Mouse (Mus musculus) 3T3-L1 (cell line): ENCODE data around the gene Atp6v0b.

Source experiments
- DNase-seq: peaks from one replicate; pipeline ENCODE4 v3.0.0-alpha.2; 2015; ENCODE audit warnings: low read depth, low spot score

Atp6v0b gene

GRCm38 (mm10) chr4:117887133-117887532 lies at the start of gene Atp6v0b:
Atp6v0b (minus strand) TSS chr4:117887333.
- peak; percentile 81 for DNase-seq

GRCm38 (mm10) chr4:117934081-117934480 lies 46.9 kb upstream of the Atp6v0b start:
- DNase-seq, result peak; percentile 86

- DNase-seq, result peak; percentile 80
These were observed 46.1 kb upstream of the Atp6v0b start for GRCm38 (mm10) chr4:117933248-117933647.

- DNase-seq, result no peak
These were observed 42.3 kb upstream of the Atp6v0b start, which contains the start of gene Artn for GRCm38 (mm10) chr4:117929391-117929881. Artn (minus strand) TSS chr4:117929763.

DNA sequence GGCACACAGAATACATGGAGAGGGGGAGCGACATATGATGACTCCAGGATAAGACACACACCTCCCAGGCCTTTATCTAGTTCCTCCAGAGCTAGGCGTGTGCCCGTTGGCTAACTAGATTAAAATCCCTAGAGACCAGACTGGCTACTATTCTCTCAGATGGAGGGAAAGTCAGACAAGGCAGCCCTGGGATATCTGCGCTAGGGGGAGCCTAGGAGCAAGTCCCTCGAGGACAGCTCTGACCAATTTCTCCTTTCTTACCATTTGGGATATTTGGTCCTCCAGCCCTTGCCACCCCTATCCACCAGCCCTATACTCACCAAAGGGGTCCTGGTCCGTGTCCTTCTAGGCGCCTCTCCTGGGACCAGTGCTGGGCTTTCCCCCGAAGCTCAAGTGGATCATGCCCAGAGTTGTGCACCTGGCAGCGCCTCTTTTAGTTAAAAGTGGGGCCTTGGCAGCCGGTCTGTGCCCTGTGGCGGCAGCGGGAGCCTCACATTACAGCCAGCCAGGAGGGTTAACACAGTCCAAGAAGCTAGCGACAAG lies 41.6 kb upstream of the Atp6v0b start:
- peak; percentile 67 for DNase-seq

DNA sequence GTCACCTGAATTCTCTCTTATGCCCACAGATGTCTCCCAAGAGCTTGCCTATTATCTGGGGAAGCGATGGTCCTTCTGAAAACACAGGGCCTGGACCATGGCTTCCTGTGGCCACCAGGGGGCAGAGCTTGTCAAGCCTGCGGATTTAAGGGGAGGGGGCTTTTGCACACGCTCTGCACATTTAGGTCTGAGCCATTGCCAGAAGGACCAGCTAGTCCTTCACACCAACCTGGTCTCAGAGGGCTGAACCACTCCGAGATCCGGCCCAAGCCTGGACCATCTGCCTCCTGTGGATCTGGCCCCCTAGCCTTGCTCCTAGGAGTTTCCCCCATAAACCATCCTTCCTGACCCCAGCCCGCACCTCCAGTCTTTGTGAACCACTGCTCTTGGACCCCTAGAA lies 41.1 kb upstream of the Atp6v0b start:
- DNase-seq, result no peak

DNA sequence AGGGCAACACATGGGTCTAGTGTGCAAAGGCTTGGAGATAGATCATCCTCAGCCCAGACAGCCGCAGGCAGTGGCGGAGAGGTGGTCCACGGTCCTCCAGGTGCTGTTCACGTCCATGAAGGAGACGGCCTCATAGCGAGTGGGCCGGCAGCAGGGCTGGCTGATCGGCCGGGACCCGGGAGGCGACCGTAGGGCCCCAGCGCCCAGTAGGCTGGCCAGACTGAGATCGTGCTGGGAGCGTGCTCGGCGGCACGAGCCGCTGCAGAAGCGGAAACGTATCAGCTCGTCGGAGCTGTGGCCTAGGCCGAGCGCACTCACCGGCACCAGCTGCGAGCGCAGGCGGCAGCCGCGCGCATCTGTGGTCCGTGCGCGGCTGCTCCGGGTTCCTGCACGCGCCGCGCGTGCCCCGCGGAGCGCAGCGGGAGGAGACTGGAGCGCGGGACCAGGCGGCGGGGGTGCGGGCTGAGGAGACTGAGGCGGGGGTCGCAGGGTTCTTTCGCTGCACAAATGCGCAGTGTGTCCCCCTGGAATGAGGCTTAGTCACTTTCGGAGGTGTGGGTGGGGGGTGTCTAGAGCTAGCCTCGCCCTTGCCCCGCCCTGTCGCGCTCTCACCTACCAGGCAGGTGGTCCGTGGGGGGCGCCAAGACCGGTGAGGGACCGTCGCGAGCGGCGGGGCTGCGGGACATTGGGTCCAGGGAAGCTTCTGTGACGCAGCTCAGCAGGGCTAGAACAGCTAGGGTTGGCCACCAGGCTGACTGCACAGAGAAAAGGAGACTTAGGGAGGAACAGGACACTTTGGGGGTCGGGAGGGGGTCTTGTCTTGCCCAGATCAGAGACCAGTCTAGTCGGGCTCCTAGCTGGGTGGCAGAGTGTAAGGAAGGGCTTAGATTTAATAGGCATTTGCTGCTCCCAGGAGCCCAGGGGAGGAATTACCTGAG lies 39.7 kb upstream of the Atp6v0b start:
- no peak for DNase-seq

- DNase-seq, result no peak
These were observed 37.8 kb upstream of the Atp6v0b start for GRCm38 (mm10) chr4:117924916-117925315.

GRCm38 (mm10) chr4:117923450-117923849 lies 36.3 kb upstream of the Atp6v0b start:
- DNase-seq, result no peak

DNA sequence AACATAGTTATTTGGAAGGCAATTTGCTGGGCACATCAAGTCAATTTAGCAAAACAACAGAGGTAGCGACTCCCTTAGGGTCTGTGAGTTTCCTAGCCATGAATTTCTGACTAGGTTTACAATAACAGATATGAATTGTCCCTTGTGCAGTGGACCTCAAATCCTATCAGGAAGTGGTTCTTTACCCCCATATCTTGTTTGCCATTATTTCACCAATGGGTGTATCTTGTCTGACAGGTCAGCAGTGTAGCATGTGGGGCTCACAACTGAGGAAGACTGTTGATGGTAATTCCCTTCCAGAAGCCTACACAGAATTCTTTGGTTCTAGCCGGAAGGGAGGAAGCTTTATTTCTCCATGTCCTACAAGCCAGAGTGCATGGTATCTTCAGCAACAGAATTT lies 34.2 kb upstream of the Atp6v0b start:
- no peak for DNase-seq

- DNase-seq, result no peak
These were observed 31.6 kb upstream of the Atp6v0b start for GRCm38 (mm10) chr4:117918762-117919161.

DNA sequence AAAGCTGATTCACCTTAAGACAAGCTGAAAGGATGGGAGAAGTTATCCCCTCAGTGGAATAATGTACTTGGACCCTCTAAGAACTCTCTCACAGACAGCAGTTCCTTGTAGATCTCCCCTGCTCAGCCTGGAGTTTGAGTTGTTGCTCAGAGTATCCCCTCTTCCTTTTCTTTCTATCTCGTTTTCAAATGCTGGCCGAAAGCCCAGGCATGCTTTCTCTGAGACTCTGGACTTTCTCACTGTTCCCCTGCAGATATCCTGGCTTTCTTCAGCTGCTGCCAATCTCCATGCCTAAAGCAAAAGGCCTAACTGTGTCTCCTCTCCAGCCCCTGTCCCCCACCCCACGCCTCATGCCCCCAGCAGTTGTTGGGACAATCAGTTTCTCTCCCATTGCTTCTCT lies 31.1 kb upstream of the Atp6v0b start:
- no peak for DNase-seq

DNA sequence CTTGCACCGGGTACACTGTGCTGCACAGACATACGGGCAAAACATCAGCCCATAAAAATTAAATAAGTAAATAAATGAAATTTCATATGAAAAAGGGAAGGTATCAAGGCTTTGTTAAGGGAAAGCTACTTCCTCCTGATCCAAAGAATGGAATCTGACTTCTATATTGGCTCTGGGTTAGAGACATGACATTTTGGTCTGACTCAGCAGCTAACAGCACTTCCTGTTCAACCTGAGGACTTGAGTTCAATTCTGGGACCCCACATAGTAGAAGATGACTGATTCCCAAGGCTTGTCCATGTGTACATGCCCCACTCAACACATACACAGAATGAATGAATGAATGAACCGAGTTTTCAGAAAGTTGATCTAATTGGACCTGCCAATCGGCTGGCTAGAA lies 30.7 kb upstream of the Atp6v0b start:
- no peak for DNase-seq

DNA sequence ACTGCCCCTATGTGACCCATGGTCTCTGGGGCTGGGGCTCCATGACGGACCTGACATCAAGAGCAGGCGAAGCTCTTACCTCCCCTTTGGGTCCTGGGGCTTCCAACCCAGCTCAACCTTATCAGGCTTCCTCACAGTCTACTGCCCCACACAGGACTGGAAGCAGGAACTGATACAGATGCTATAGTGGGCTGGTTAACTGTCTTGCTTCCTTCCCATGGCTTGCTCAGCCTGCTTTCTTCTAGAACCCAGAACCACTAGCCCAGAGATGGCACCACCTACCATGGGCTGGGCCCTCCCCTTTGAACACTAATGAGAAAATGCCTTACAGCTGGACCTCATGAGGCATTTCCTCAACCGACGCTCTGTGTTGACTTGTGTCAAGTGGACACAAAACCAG lies 30.3 kb upstream of the Atp6v0b start:
- no peak for DNase-seq

GRCm38 (mm10) chr4:117916386-117916785 lies 29.3 kb upstream of the Atp6v0b start:
- peak; percentile 47 for DNase-seq

GRCm38 (mm10) chr4:117915489-117916105 lies 28.5 kb upstream of the Atp6v0b start:
- DNase-seq, result peak; percentile 31

DNA sequence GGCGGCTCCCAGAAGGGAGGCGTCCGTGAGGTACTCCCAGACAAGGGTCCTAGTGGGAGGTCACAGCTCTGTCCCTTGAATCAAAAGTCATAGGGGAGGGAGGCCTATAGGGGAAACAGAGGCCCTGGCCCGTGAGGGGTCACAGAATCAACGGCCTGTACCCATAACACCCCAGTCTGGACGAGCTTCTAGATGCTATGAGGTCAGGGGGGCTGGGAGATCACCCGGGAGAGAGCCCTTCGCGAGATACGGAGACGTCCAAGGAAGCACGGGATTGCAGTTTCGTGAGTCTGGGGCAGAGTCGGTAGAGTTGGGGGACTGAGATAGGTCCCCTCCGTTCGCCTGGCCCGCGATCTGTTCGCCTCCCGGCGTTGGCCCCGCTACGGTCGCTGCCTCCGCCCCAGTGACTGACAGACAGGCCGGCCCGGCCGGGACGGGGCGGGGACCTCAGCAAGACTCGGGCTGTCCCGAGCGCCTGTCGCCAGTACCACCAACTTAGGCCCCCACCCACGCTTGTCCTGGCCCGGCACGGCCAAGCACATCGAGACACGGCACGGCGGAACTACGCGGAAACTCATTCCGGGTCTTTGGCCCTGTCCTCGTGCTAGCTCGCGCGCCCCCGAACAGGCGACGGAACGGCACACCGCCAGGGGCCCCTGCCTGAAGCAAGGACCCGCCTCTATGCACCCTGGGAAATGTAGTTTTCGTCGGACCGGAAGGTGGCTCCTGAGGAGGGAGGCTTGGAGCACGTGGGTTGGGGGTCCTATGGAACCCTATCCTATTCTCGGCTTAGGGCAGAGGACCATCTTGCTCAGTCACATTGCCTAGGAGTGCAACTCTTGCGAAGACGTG lies 27.7 kb upstream of the Atp6v0b start, which contains the start of gene Ipo13:
Gene Ipo13 (minus strand): TSS at position 409 of the 852 bp plus-strand sequence.
- peak; percentile 88 for DNase-seq

DNA sequence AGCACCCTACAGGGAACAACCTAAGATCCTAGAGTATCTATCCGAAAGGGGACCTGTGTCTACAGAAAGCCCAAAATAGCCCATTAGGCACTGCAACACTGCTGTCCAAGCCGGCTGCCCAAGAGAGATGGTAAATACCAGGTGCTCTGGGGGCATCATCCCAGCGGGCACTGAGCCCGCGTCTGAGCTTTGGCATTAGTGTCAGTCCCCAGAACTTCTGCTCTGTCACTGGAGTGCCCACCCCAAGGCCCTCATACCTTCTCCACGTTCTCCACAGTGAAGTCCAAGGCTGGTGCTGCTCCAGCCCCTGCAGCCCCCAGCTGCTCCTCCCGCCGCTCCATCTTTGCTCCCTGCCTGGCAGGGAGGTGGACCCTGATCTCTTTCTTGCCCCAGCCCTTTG lies 26.9 kb upstream of the Atp6v0b start:
- DNase-seq, result no peak

DNA sequence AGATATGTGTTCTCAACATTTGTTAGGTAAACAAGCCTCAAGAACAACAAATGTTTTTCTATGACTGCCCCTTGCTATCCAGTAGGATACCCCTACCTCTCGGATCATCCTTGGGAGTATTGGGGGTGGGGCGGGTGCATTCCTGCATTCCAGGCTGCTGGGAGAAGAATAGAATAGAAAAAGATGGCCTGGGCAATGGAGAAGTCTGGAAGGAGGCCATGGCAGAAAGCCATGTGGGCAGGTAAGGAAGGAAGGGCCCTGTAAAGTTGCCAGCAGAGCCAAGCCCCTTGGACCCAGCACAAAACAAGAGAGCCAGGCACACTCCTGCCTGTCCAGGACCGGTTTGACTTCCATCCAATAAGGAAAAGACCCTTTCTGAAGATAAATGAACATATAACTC lies 26.3 kb upstream of the Atp6v0b start:
- DNase-seq, result peak; percentile 49

DNA sequence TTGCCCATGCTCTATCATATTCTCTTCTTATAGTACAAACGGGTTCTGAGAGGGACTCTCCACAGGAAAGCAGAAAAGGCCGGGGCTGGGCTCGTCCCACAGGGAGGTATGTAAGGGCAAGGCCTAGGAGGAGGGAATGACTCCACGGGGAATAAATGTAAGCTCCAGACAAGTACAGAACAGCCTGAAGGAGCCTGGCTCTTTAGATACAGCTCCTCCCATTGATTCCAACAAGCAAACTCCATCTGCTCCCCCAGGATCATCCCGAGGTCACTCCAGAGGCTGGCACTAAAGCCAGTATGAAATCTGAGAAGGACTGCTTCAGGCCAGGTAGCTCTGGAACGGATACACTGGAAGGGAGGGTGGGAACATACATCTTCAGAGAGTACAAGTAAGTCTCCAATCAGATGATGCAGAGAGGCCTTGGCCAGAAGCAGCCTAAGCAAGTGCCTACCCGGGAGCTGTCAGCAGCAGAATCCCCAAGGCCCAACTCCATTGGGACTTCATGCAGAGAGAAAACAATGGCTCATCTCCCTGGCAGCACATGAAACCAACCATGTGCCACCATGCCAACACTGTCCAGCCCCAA lies 25.6 kb upstream of the Atp6v0b start:
- DNase-seq, result peak; percentile 70

- no peak for DNase-seq
These were observed 25.0 kb upstream of the Atp6v0b start for GRCm38 (mm10) chr4:117912131-117912561.
